Mouse (Mus musculus): Measurements from ENCODE around the gene Sema5a.

DNA sequence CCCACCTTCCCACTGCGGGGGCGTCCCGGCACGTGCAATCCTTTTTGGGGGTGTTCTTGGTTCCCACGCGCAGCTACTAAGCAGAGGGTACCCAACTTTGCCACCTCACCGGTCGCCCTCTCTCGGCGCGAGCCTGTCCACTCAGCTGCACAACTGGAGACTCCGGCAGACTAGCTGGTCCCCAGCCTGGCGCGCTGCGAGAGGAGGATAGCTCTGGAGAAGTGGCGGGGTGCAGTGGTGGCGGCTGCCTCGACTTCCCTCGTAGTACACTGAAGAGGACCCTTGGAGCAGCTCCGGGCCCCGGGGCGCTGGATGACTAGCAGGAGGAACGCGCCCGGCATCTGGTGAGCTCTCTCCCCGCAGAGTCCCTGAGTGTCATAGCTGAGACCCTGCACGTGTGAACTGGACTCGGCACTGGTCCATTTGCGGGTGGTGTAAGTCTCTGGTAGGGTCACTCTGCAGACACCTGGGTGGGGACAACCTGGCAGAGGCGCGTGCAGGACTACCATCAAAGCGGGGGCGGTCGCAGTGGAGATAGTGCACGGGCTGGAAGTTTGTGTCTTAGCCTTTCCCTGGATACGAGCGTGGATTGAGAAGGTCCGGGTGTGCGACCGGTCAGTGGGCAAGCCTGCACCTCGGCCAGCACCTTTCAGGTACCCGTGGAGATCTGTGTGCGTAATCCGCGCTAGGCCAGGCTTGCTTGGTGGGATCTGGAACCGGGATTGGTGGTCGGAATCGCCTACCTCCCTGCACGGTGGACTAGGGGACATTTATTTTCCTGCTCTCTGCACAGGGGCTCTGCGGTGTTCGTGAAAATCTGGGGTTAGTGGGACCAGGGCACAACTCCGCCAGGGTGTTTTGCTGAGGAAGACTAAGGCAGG, 586 bp downstream of the Sema5a start:
- no peak for TF ChIP-seq CTCF (IDR thresholded peaks at IDR 0.05; ENCODE audit: insufficient read depth, low read length)
- TF ChIP-seq POLR2A (IDR thresholded peaks at IDR 0.05; ENCODE audit: borderline replicate concordance, extremely low read depth, low read depth, low read length) = no peak
